Mouse (Mus musculus): Measurements from ENCODE around the gene Six4. TPM values are rescaled to one million over a fixed set of nuclear protein-coding genes. Genes with fewer than 3 reads are reported as not detected.

Six4 gene
- polyA plus RNA-seq, 1 experiment = 0.08 TPM

GRCm38 (mm10) chr12:73054576-73055185 lies 58.6 kb downstream of the Six4 start:
- 17% methylated on average over 15 of the region's 15 CpGs for WGBS
- H3K27me3 ChIP-seq (ENCODE audit: control insufficient read depth, insufficient read depth, low read length) = peaks cover 55% of the 10 kb centered on the region
- H3K27ac ChIP-seq (ENCODE audit: insufficient read depth, low read depth, low read length) = no peak overlapping the region

DNA sequence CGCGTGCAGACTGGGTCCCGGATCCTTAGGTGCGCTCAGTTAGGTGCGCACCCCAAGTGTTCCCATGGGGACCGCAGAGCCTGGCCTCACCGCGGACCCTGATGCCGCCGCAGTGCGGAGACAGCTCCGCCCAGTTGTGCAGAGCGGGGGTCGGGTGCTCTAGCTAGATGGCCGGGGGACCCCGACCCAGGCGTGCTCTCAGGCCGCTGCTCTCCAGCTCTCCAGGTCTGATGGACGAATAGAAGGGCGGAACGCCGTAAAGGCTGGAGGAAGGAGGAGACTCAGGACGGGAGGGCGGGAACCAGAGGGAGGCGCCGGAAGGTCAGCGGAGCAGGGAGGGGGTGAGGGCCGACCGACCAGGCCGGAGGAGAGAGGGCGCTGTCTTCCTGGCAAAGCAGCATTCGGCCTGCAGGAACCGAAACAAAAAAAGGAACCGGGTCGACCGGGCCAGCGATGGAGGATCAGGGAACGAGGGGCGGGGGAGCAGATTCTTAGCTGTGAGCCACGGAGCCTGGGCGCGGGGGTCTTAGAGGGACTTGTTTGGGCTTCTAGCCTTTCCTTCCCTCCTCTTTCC lies 59.5 kb downstream of the Six4 start, which contains the start of gene Six1:
TSS of gene Six1 (minus strand) at position 220 of the 574 bp plus-strand sequence.
- Histone ChIP-seq H3K36me3 (ENCODE audit: control insufficient read depth, insufficient read depth, low read length) (no peaks in the 10 kb centered on the region), H3K27ac (ENCODE audit: insufficient read depth, low read depth, low read length) (no peak within 1 kb of the TSS), H3K4me3 (ENCODE audit: low read depth, low read length) (peak within 1 kb of the TSS; percentile 67), H3K27me3 (ENCODE audit: control insufficient read depth, insufficient read depth, low read length) (peaks cover 62% of the 10 kb centered on the region), H3K4me1 (ENCODE audit: control insufficient read depth, insufficient read depth, insufficient read length, low read length) (peaks cover 9% of the 10 kb centered on the region)
- 1% methylated on average over 42 of the region's 42 CpGs for WGBS
- TF ChIP-seq CTCF (IDR thresholded peaks at IDR 0.05; ENCODE audit: extremely low read depth, insufficient read length, insufficient replicate concordance, low read depth, low read length) (no peak), POLR2A (IDR thresholded peaks at IDR 0.05; ENCODE audit: low read depth, low read length) (no peak)

More at GRCm38 (mm10) chr12:73054576-73055185, 58.6 kb downstream of the Six4 start:
- H3K4me1 ChIP-seq (ENCODE audit: control insufficient read depth, insufficient read depth, insufficient read length, low read length) = peaks cover 9% of the 10 kb centered on the region
- no peak overlapping the region for H3K4me3 ChIP-seq (ENCODE audit: low read depth, low read length)
- H3K36me3 ChIP-seq (ENCODE audit: control insufficient read depth, insufficient read depth, low read length) = no peaks in the 10 kb centered on the region
- TF ChIP-seq CTCF (IDR thresholded peaks at IDR 0.05; ENCODE audit: extremely low read depth, insufficient read length, insufficient replicate concordance, low read depth, low read length) (no peak), POLR2A (IDR thresholded peaks at IDR 0.05; ENCODE audit: low read depth, low read length) (no peak)

DNA sequence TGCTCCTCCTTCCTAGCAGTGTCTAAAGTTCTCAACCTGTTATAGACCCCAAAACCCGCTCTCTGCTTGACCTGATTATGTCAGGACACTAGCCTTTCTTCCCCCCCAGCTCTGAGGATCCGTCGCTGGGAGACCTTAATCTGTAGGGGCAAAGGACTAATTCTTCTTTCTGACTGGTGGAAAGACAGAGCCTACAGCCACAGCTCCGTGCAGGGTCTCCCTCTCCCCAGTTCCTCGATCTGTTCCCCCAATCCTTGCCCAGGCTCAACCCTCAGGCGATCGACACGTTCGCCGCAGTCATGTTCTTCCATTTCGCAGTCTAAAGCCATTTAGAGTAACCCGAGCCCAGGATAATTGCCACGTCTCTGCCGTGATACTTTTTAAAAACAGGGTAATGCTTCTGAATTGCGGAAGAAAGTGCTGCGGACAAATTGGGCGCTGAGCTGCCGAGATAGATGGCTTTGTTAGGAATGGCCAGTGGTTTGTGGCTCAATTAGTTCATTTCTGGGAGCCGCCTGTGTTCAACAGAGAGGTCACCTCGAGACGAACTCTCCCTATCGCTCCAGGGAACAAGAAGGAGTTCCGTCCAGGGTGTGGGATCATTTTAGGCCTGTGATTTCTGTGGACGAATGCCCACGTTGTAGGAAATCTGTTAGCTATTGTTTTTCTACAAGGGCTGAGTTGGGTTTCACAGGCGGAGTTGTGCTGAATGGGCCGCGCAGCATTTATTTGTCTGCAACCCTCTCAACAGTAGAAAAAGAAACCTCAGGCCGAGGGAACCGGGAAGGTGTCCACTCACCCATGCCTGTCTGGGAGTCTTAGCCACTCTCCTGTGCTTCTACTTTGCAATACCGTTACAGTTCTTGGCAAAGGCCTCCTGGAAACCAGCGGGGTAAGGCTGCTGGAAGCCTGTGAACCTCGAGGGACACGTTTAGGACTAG lies 60.3 kb downstream of the Six4 start:
- Histone ChIP-seq H3K4me1 (ENCODE audit: control insufficient read depth, insufficient read depth, insufficient read length, low read length) (peaks cover 9% of the 10 kb centered on the region), H3K27me3 (ENCODE audit: control insufficient read depth, insufficient read depth, low read length) (peaks cover 71% of the 10 kb centered on the region), H3K36me3 (ENCODE audit: control insufficient read depth, insufficient read depth, low read length) (no peaks in the 10 kb centered on the region), H3K27ac (ENCODE audit: insufficient read depth, low read depth, low read length) (no peak overlapping the region), H3K4me3 (ENCODE audit: low read depth, low read length) (peak overlapping the region; percentile 67)
- TF ChIP-seq POLR2A (IDR thresholded peaks at IDR 0.05; ENCODE audit: low read depth, low read length) = no peak
- TF ChIP-seq CTCF (IDR thresholded peaks at IDR 0.05; ENCODE audit: extremely low read depth, insufficient read length, insufficient replicate concordance, low read depth, low read length) = no peak
- WGBS = 8% methylated on average over 34 of the region's 34 CpGs

DNA sequence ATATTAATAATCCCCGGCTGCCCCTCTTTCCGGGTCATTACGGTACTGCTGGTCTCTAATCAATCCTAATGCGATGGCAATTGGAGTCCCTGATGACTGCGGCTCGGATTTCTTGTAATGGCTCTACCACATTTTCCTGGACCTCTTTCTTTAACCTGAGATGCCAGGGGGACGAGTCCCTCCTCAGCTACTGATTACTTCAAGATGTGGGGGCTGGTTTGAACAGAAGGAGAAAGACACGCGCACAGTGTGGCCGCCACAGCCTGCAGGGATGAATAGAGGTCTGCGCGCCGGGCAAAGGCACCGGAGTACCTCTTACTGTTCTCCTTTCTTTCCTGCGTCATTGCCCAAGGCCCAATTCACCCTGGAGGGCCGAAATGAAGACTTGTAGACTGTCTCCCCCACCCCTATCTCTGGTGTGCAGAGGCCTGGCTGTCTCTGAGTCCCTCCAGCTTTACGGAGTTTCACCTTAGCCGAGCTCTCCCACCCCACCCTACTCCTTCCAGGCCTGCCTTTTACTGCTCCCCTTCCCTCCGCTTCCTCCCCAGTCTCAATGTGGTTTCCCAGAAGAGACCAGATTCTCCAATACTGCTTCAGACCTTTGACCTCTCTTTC lies 61.1 kb downstream of the Six4 start:
- peaks cover 9% of the 10 kb centered on the region for H3K4me1 ChIP-seq (ENCODE audit: control insufficient read depth, insufficient read depth, insufficient read length, low read length)
- WGBS = 7% methylated on average over 19 of the region's 19 CpGs
- H3K27ac ChIP-seq (ENCODE audit: insufficient read depth, low read depth, low read length) = no peak overlapping the region
- no peak overlapping the region for H3K4me3 ChIP-seq (ENCODE audit: low read depth, low read length)
- TF ChIP-seq POLR2A (IDR thresholded peaks at IDR 0.05; ENCODE audit: low read depth, low read length) (no peak), CTCF (IDR thresholded peaks at IDR 0.05; ENCODE audit: extremely low read depth, insufficient read length, insufficient replicate concordance, low read depth, low read length) (no peak)
- peaks cover 75% of the 10 kb centered on the region for H3K27me3 ChIP-seq (ENCODE audit: control insufficient read depth, insufficient read depth, low read length)
- H3K36me3 ChIP-seq (ENCODE audit: control insufficient read depth, insufficient read depth, low read length) = no peaks in the 10 kb centered on the region

DNA sequence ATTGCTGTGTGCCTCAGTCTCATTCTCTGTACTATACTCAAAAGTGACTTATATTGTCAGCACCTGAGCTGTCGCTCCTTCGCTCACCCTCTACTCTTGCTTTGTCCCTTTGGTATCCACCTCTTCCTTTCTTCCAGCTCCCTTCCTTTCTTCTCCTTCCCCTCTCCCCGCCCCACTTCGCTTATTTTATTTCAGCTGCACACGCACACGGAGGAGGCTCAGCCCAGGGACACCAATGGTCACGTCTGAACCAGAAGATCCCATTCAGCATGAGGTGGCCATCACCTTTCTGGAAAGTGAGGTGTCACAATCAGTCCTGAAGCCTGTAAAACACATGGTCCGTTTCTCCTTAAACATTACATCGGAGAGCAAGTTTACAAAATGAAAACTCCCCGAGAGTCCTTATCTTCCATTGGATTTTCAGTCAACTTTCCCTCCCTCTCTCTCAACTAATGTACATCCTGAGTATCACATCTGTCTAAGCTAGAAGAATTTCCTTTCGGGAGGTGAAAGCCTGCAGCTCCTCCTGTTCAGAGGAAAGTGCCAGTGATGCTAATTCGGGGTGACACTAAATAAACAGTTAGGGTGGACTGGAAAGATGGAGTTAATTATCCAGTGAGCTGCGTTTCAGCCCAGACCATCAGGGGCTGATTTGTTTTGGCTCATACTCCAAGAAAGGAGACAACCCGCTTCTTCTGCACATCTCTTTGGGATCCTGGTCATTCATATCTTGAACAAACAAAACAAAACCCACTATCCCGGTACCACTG lies 62.3 kb downstream of the Six4 start:
- H3K27ac ChIP-seq (ENCODE audit: insufficient read depth, low read depth, low read length) = no peak overlapping the region
- peaks cover 17% of the 10 kb centered on the region for H3K4me1 ChIP-seq (ENCODE audit: control insufficient read depth, insufficient read depth, insufficient read length, low read length)
- no peak for TF ChIP-seq CTCF (IDR thresholded peaks at IDR 0.05; ENCODE audit: extremely low read depth, insufficient read length, insufficient replicate concordance, low read depth, low read length)
- TF ChIP-seq POLR2A (IDR thresholded peaks at IDR 0.05; ENCODE audit: low read depth, low read length) = no peak
- 6% methylated on average over 15 of the region's 15 CpGs for WGBS
- no peaks in the 10 kb centered on the region for H3K36me3 ChIP-seq (ENCODE audit: control insufficient read depth, insufficient read depth, low read length)
- H3K4me3 ChIP-seq (ENCODE audit: low read depth, low read length) = no peak overlapping the region
- H3K27me3 ChIP-seq (ENCODE audit: control insufficient read depth, insufficient read depth, low read length) = peaks cover 83% of the 10 kb centered on the region

DNA sequence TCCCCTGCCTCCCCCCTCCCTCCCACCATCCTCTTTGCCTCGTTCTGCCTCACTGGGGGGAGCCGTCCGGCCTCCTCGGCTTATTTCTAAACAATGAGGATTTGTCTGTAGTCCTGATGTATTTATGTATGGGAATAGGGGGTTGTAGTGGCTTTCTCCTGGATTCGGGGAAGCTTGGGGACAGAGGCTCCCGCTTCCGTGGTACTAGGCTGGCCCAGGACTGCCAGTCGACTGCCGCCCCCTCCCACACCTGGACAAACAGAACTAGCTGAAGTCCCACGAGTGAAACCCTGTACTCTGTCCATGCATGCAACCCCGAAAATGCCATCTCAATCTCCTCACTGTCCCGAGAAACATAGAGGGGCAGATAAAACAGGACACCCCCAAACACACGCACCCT lies 63.0 kb downstream of the Six4 start:
- Histone ChIP-seq H3K36me3 (ENCODE audit: control insufficient read depth, insufficient read depth, low read length) (no peaks in the 10 kb centered on the region), H3K4me1 (ENCODE audit: control insufficient read depth, insufficient read depth, insufficient read length, low read length) (peaks cover 23% of the 10 kb centered on the region), H3K4me3 (ENCODE audit: low read depth, low read length) (no peak overlapping the region), H3K27ac (ENCODE audit: insufficient read depth, low read depth, low read length) (no peak overlapping the region), H3K27me3 (ENCODE audit: control insufficient read depth, insufficient read depth, low read length) (peaks cover 87% of the 10 kb centered on the region)
- WGBS = 6% methylated on average over 13 of the region's 13 CpGs
- TF ChIP-seq CTCF (IDR thresholded peaks at IDR 0.05; ENCODE audit: extremely low read depth, insufficient read length, insufficient replicate concordance, low read depth, low read length) (no peak), POLR2A (IDR thresholded peaks at IDR 0.05; ENCODE audit: low read depth, low read length) (no peak)

Other genes with a start within 250 kb of the Six4 start
- gene Six6, start 173.6 kb downstream of the Six4 start, polyA plus RNA-seq (2012; rRNA removed) = not detected in 2 replicates
- not detected in 2 replicates for gene 4930447C04Rik, start 172.7 kb downstream of the Six4 start, polyA plus RNA-seq (2012; rRNA removed)
- gene Six1, start 59.6 kb downstream of the Six4 start, polyA plus RNA-seq (2012; rRNA removed) = not detected in 2 replicates
- gene Mnat1, start 10.3 kb upstream of the Six4 start, polyA plus RNA-seq (2012; rRNA removed) = 0.60 and 1.7 TPM in 2 replicates
- 0.81 and 1.3 TPM in 2 replicates for gene Trmt5, start 173.3 kb upstream of the Six4 start, polyA plus RNA-seq (2012; rRNA removed)
- gene Slc38a6, start 173.3 kb upstream of the Six4 start, polyA plus RNA-seq (2012; rRNA removed) = 3.8 and 13.6 TPM in 2 replicates

Measured in small intestine, adult 2 months (tissue).